Mouse (Mus musculus): ENCODE results near the gene Dr1. TPM values are rescaled to one million over a fixed set of nuclear protein-coding genes. Genes with fewer than 3 reads are reported as not detected.
"Not testable (repeated sequence)": the region's sequence is repeated elsewhere in the genome, so short reads cannot be mapped to it uniquely, and the experiment has no call there.

Gene Dr1
- polyA plus RNA-seq, 1 experiment, result 25.2 TPM

DNA sequence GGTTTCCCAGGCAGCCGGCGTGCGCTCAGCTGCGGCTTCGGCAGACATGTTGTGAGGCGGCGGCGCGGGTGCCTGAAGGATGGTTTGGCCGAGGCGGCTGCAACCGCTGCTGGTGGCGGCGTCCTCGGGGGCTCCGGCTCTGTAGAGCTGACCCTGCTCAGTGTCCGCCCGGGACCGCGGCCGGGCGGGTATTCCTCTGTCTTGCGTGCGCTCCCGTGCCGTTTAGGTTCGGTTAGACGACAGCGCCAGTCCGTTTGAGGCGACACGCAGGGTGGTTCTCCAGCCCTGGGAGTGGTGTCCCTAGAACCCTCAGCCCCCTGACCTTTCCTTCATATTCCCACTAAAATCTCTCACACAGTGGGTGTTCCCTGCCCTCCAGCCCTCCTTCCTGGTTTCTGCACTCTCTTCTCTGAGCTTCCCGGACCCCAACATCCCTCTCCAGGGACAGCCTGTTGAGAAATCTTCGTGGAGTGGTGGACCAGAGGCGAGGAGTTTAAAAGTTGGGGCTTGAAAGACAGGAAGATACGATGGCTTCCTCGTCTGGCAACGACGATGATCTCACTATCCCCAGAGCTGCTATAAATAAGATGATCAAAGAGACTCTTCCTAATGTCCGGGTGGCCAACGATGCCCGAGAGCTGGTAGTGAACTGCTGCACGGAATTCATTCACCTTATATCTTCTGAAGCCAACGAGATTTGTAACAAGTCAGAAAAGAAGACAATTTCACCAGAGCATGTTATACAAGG lies 540 bp downstream of the Dr1 start:
- peak overlapping the region; percentile 98 for H3K4me3 ChIP-seq (ENCODE audit: insufficient read depth, low read length)
- TF ChIP-seq CTCF (IDR thresholded peaks at IDR 0.05; ENCODE audit: extremely low read depth, insufficient read depth, low read length) (no peak), POLR2A (IDR thresholded peaks at IDR 0.05; ENCODE audit: extremely low read depth, insufficient read depth, low read length) (no peak)
- H3K27ac ChIP-seq (ENCODE audit: insufficient read depth, low read length), result peak overlapping the region; percentile 94
- H3K4me1 ChIP-seq (ENCODE audit: control insufficient read depth, insufficient read depth, low read length), result peaks cover 1% of the 10 kb centered on the region; the same call in 1 of the 2 replicates

DNA sequence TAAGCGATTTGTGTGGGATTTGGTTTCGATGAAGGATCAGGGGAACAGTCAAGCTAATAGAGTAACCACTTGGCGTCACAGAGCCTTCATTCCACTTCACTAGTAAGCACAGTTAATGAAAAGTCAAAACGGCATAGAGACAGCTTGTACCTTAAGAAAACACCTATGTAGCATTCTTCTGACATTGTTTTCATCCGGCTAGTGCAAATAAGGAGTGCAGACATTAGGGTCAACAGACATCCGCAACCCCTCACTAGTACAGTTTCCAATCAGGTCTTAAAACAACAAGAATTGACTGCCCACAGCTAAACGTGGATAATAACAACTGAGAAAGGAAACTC lies 1.1 kb downstream of the Dr1 start:
- Histone ChIP-seq H3K4me3 (ENCODE audit: insufficient read depth, low read length) (peak overlapping the region; percentile 98), H3K27ac (ENCODE audit: insufficient read depth, low read length) (no peak overlapping the region), H3K4me1 (ENCODE audit: control insufficient read depth, insufficient read depth, low read length) (peaks cover 1% of the 10 kb centered on the region; the same call in 1 of the 2 replicates)
- TF ChIP-seq CTCF (IDR thresholded peaks at IDR 0.05; ENCODE audit: extremely low read depth, insufficient read depth, low read length), result no peak
- TF ChIP-seq POLR2A (IDR thresholded peaks at IDR 0.05; ENCODE audit: extremely low read depth, insufficient read depth, low read length), result no peak

DNA sequence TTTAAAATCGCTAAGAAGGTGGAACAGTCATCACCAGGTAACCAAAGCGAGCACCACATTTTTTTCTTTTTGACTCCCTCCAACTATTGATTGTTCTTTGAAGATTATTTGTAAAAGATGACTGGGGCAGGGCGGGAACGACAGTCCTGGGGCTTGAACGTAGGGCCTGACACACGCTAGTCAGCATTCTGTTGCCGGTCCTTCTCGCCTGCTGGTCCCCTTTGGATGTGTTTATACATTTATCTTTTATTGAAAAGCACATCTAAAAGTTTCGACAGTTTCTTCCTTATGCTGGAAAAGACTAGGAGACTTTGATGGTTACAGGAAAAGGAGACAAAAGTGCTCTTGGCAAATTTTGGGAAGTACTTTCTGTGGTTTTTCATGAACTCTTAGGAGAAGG lies 1.7 kb downstream of the Dr1 start:
- peak overlapping the region; percentile 98 for H3K4me3 ChIP-seq (ENCODE audit: insufficient read depth, low read length)
- TF ChIP-seq CTCF (IDR thresholded peaks at IDR 0.05; ENCODE audit: extremely low read depth, insufficient read depth, low read length) (no peak), POLR2A (IDR thresholded peaks at IDR 0.05; ENCODE audit: extremely low read depth, insufficient read depth, low read length) (no peak)
- no peak overlapping the region for H3K27ac ChIP-seq (ENCODE audit: insufficient read depth, low read length)
- H3K4me1 ChIP-seq (ENCODE audit: control insufficient read depth, insufficient read depth, low read length), result peaks cover 1% of the 10 kb centered on the region; the same call in 1 of the 2 replicates

GRCm38 (mm10) chr5:108271345-108271744 lies 2.6 kb downstream of the Dr1 start:
- not testable (repeated sequence) for H3K4me1 ChIP-seq (ENCODE audit: control insufficient read depth, insufficient read depth, low read length); H3K27ac ChIP-seq (ENCODE audit: insufficient read depth, low read length); H3K4me3 ChIP-seq (ENCODE audit: insufficient read depth, low read length)

- no peak for TF ChIP-seq POLR2A (IDR thresholded peaks at IDR 0.05; ENCODE audit: extremely low read depth, insufficient read depth, low read length)
- TF ChIP-seq CTCF (IDR thresholded peaks at IDR 0.05; ENCODE audit: extremely low read depth, insufficient read depth, low read length), result no peak
- no peaks in the 10 kb centered on the region for H3K4me1 ChIP-seq (ENCODE audit: control insufficient read depth, insufficient read depth, low read length)
- no peak overlapping the region for H3K27ac ChIP-seq (ENCODE audit: insufficient read depth, low read length)
- no peak overlapping the region for H3K4me3 ChIP-seq (ENCODE audit: insufficient read depth, low read length)
Measured at GRCm38 (mm10) chr5:108286957-108287356, 18.3 kb downstream of the Dr1 start.

DNA sequence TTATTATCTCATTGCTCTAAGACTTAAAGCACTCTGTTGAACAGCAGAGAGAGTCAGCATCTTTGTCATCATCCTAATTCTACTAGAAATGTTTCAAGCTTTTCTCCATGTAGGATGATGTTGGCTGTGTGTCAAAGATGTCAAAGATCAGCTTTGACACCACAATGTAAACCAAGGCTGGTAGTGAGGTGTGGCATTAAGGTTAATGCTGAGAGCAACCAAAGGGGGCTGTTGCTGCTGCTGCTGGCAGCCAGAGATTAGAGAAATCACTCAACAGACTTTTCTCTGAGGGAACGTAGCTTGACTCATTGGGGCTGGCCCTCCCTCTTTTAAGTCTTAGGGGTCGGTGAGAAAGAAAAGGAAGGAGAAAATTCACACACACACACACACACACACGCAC lies 32.9 kb downstream of the Dr1 start:
- Histone ChIP-seq H3K27ac (ENCODE audit: insufficient read depth, low read length) (no peak overlapping the region), H3K4me1 (ENCODE audit: control insufficient read depth, insufficient read depth, low read length) (no peaks in the 10 kb centered on the region), H3K4me3 (ENCODE audit: insufficient read depth, low read length) (no peak overlapping the region)
- no peak for TF ChIP-seq CTCF (IDR thresholded peaks at IDR 0.05; ENCODE audit: extremely low read depth, insufficient read depth, low read length)
- TF ChIP-seq POLR2A (IDR thresholded peaks at IDR 0.05; ENCODE audit: extremely low read depth, insufficient read depth, low read length), result no peak

DNA sequence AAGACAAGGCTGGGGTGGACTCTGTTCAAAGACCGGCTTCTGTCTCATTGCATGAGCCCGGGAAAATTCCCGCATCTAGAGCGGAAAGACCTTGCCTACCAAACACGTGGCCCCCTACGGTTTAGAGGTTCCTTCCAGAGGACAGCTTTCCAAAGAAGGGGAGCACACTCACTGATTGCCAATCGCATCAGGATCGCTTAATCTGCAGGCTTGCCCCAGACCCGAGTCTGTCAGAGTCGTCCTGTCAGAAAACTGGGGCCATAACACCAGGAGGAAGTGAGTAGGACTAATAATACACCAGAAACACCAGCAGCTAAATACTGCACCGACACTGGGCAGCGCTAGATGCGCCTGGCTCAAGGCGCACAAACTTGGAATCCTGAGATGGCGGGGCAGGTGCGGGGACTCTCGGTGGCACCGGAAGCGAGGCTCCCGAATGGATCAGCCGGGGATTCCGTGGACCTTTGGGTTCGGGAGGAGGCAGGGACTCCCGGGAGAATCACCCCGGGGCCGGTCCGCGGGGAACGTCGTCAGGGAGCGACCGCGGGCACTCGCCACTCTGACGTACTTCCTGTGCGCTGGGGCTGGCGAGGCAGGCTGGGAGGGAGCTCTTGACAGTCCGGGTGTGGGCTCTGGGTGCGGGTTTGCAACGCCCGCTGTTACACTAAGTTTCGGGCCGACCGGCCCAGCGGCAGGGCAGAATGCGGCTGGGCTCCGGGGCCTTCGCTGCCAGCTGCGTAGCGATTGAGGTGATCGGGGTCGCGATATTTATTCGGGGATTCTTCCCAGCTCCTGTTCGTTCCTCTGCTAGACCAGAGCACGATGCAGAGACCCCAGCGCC lies 43.7 kb downstream of the Dr1 start, which contains the start of gene Pigg:
Gene Pigg (plus strand): TSS at position 386 of the 841 bp plus-strand sequence.
- TF ChIP-seq POLR2A (IDR thresholded peaks at IDR 0.05; ENCODE audit: extremely low read depth, insufficient read depth, low read length), result peak; percentile 76; the same call in 1 of the 2 replicates
- no peak for TF ChIP-seq CTCF (IDR thresholded peaks at IDR 0.05; ENCODE audit: extremely low read depth, insufficient read depth, low read length)
- peaks cover 4% of the 10 kb centered on the region; the same call in 1 of the 2 replicates for H3K4me1 ChIP-seq (ENCODE audit: control insufficient read depth, insufficient read depth, low read length)
- H3K27ac ChIP-seq (ENCODE audit: insufficient read depth, low read length), result 0 out of 2 replicates have a peak within 1 kb of the TSS, but pooled peaks have one; percentile 2
- H3K4me3 ChIP-seq (ENCODE audit: insufficient read depth, low read length), result peak within 1 kb of the TSS; percentile 77

DNA sequence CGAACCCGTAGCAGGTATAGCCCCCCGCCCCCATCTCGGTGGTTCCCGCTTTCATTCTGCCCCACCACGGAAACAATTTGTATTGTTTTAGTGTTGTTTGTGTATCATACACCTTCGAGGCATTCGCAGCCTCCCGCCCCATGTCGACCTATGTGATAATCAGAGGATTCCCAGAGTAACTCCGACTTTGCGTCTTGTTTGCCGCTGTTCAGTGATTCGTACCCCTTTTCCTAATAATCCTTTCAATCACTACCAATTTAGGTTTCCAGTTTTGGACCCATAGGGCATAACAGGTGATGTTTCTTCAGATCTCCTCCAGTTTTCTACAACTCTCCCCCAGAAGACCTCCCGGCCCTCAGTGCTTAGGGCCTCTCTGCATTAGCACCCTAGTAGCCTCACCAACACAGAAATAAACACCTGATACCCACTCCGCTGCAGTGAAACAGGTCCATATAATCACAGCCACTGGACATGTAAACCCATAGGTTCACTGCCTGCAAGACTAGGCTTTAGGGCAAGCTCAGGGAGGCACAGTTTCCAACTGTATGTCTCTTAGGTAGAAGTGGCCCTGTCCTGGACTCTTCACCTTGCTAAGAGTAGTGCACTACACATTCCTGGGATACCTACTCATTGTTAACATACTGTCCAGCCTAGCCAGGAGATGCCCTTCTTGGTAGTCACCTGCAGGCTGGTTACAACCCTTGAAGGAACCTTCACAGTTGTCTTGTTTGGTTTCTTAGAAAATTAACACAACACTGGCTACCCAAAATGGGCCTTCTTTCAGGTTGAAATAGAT lies 44.6 kb downstream of the Dr1 start:
- TF ChIP-seq POLR2A (IDR thresholded peaks at IDR 0.05; ENCODE audit: extremely low read depth, insufficient read depth, low read length) (no peak), CTCF (IDR thresholded peaks at IDR 0.05; ENCODE audit: extremely low read depth, insufficient read depth, low read length) (no peak)
- H3K27ac ChIP-seq (ENCODE audit: insufficient read depth, low read length), result no peak overlapping the region
- H3K4me1 ChIP-seq (ENCODE audit: control insufficient read depth, insufficient read depth, low read length), result peaks cover 4% of the 10 kb centered on the region; the same call in 1 of the 2 replicates
- peak overlapping the region; percentile 77 for H3K4me3 ChIP-seq (ENCODE audit: insufficient read depth, low read length)

Other genes starting within 250 kb of the Dr1 start
- gene Mtf2, start 203.2 kb upstream of the Dr1 start, polyA plus RNA-seq (2012; rRNA removed), result 53.8 and 54.4 TPM in 2 replicates
- gene Tmed5, start 136.3 kb upstream of the Dr1 start, polyA plus RNA-seq (2012; rRNA removed), result 19.0 and 21.2 TPM in 2 replicates
- 0.44 and 0.61 TPM in 2 replicates for gene Ccdc18, start 136.0 kb upstream of the Dr1 start, polyA plus RNA-seq (2012; rRNA removed)
- 8.3 and 8.7 TPM in 2 replicates for gene Pigg, start 43.7 kb downstream of the Dr1 start, polyA plus RNA-seq (2012; rRNA removed)
- 57.7 and 58.3 TPM in 2 replicates for gene Gm42517, start 99.0 kb downstream of the Dr1 start, polyA plus RNA-seq (2012; rRNA removed)
- gene Pde6b, start 119.5 kb downstream of the Dr1 start, polyA plus RNA-seq (2012; rRNA removed), result 0.25 and 0.26 TPM in 2 replicates
- gene Atp5k, start 165.6 kb downstream of the Dr1 start, polyA plus RNA-seq (2012; rRNA removed), result 323 and 367 TPM in 2 replicates
- gene Mfsd7a, start 180.0 kb downstream of the Dr1 start, polyA plus RNA-seq (2012; rRNA removed), result 1.1 TPM in 2 replicates
- gene Pcgf3, start 192.3 kb downstream of the Dr1 start, polyA plus RNA-seq (2012; rRNA removed), result 17.1 and 18.0 TPM in 2 replicates

Data from cortical plate, adult 2 months (tissue).